Mouse (Mus musculus): ENCODE results near the gene Olfm2. TPM values are rescaled to one million over a fixed set of nuclear protein-coding genes. Genes with fewer than 3 reads are reported as not detected.

Gene Olfm2
- polyA plus RNA-seq, 1 experiment from 2014 or later: 0.30 TPM

- no peak overlapping the region for H3K4me3 ChIP-seq (replicated peaks)
- H3K9ac ChIP-seq: no peak overlapping the region
- H3K27me3 ChIP-seq: peaks cover 43% of the 10 kb centered on the region
- H3K4me2 ChIP-seq: no peak overlapping the region
- no peak overlapping the region for H3K27ac ChIP-seq (replicated peaks)
- no peaks in the 10 kb centered on the region for H3K9me3 ChIP-seq (replicated peaks)
- no peak for ATAC-seq (ENCODE audit: insufficient read depth)
- WGBS (ENCODE audit: insufficient replicate concordance): 18% methylated on average over 12 of the region's 12 CpGs
- no peaks in the 10 kb centered on the region for H3K36me3 ChIP-seq (replicated peaks)
- H3K4me1 ChIP-seq (replicated peaks): peaks cover 35% of the 10 kb centered on the region
Observed at GRCm38 (mm10) chr9:20760813-20761212, 14.7 kb upstream of the Olfm2 start.

GRCm38 (mm10) chr9:20758896-20759295, 12.7 kb upstream of the Olfm2 start:
- WGBS (ENCODE audit: insufficient replicate concordance): 73% methylated on average over 6 of the region's 6 CpGs
- Histone ChIP-seq H3K4me1 (replicated peaks) (peaks cover 43% of the 10 kb centered on the region), H3K9me3 (replicated peaks) (no peaks in the 10 kb centered on the region), H3K9ac (no peak overlapping the region), H3K27me3 (peaks cover 42% of the 10 kb centered on the region), H3K4me2 (no peak overlapping the region), H3K27ac (replicated peaks) (no peak overlapping the region), H3K4me3 (replicated peaks) (no peak overlapping the region), H3K36me3 (replicated peaks) (no peaks in the 10 kb centered on the region)
- no peak for ATAC-seq (ENCODE audit: insufficient read depth)

GRCm38 (mm10) chr9:20758243-20758642, 12.1 kb upstream of the Olfm2 start:
- no peak overlapping the region for H3K27ac ChIP-seq (replicated peaks)
- no peak for ATAC-seq (ENCODE audit: insufficient read depth)
- 53% methylated on average over 2 of the region's 2 CpGs for WGBS (ENCODE audit: insufficient replicate concordance)

GRCm38 (mm10) chr9:20757087-20757955, 11.2 kb upstream of the Olfm2 start:
- Histone ChIP-seq H3K9me3 (replicated peaks) (no peaks in the 10 kb centered on the region), H3K27me3 (peaks cover 30% of the 10 kb centered on the region), H3K27ac (replicated peaks) (peak overlapping the region; percentile 59; the same call in 1 of the 2 replicates), H3K4me1 (replicated peaks) (peaks cover 43% of the 10 kb centered on the region), H3K36me3 (replicated peaks) (no peaks in the 10 kb centered on the region), H3K9ac (no peak overlapping the region), H3K4me3 (replicated peaks) (no peak overlapping the region), H3K4me2 (peak overlapping the region; percentile 27; the same call in 1 of the 2 replicates)
- ATAC-seq (ENCODE audit: insufficient read depth): peak; percentile 95
- WGBS (ENCODE audit: insufficient replicate concordance): 50% methylated on average over 6 of the region's 6 CpGs

More at GRCm38 (mm10) chr9:20758243-20758642, 12.1 kb upstream of the Olfm2 start:
- Histone ChIP-seq H3K36me3 (replicated peaks) (no peaks in the 10 kb centered on the region), H3K9ac (no peak overlapping the region), H3K4me3 (replicated peaks) (no peak overlapping the region), H3K4me2 (no peak overlapping the region), H3K27me3 (peaks cover 37% of the 10 kb centered on the region), H3K4me1 (replicated peaks) (peaks cover 43% of the 10 kb centered on the region), H3K9me3 (replicated peaks) (no peaks in the 10 kb centered on the region)

GRCm38 (mm10) chr9:20756081-20756700, 10.0 kb upstream of the Olfm2 start:
- Histone ChIP-seq H3K4me2 (no peak overlapping the region), H3K36me3 (replicated peaks) (no peaks in the 10 kb centered on the region), H3K27ac (replicated peaks) (no peak overlapping the region), H3K4me3 (replicated peaks) (no peak overlapping the region), H3K9me3 (replicated peaks) (no peaks in the 10 kb centered on the region), H3K4me1 (replicated peaks) (peaks cover 42% of the 10 kb centered on the region), H3K9ac (no peak overlapping the region), H3K27me3 (peaks cover 20% of the 10 kb centered on the region)
- no peak for ATAC-seq (ENCODE audit: insufficient read depth)
- 77% methylated on average over 4 of the region's 4 CpGs for WGBS (ENCODE audit: insufficient replicate concordance)

GRCm38 (mm10) chr9:20754335-20754734, 8.2 kb upstream of the Olfm2 start:
- H3K4me1 ChIP-seq (replicated peaks): peaks cover 44% of the 10 kb centered on the region
- H3K27ac ChIP-seq (replicated peaks): no peak overlapping the region
- H3K9ac ChIP-seq: no peak overlapping the region
- no peak overlapping the region for H3K4me3 ChIP-seq (replicated peaks)
- ATAC-seq (ENCODE audit: insufficient read depth): no peak
- WGBS (ENCODE audit: insufficient replicate concordance): 70% methylated on average over 2 of the region's 2 CpGs
- H3K9me3 ChIP-seq (replicated peaks): no peaks in the 10 kb centered on the region
- peaks cover 12% of the 10 kb centered on the region; the same call in 1 of the 2 replicates for H3K27me3 ChIP-seq
- H3K36me3 ChIP-seq (replicated peaks): no peaks in the 10 kb centered on the region
- no peak overlapping the region for H3K4me2 ChIP-seq

GRCm38 (mm10) chr9:20751477-20752029, 5.4 kb upstream of the Olfm2 start:
- Histone ChIP-seq H3K9me3 (replicated peaks) (no peaks in the 10 kb centered on the region), H3K4me2 (no peak overlapping the region), H3K27me3 (peaks cover 30% of the 10 kb centered on the region), H3K4me1 (replicated peaks) (peaks cover 37% of the 10 kb centered on the region), H3K27ac (replicated peaks) (no peak overlapping the region), H3K4me3 (replicated peaks) (no peak overlapping the region), H3K9ac (no peak overlapping the region), H3K36me3 (replicated peaks) (no peaks in the 10 kb centered on the region)
- WGBS (ENCODE audit: insufficient replicate concordance): 36% methylated on average over 6 of the region's 6 CpGs
- ATAC-seq (ENCODE audit: insufficient read depth): peak; percentile 38; the same call in 1 of the 2 replicates

GRCm38 (mm10) chr9:20749213-20749612, 3.1 kb upstream of the Olfm2 start:
- Histone ChIP-seq H3K4me2 (no peak overlapping the region), H3K9me3 (replicated peaks) (no peaks in the 10 kb centered on the region), H3K9ac (no peak overlapping the region), H3K4me3 (replicated peaks) (no peak overlapping the region), H3K27ac (replicated peaks) (no peak overlapping the region), H3K27me3 (peaks cover 54% of the 10 kb centered on the region), H3K36me3 (replicated peaks) (no peaks in the 10 kb centered on the region), H3K4me1 (replicated peaks) (peaks cover 30% of the 10 kb centered on the region)
- 27% methylated on average over 5 of the region's 5 CpGs for WGBS (ENCODE audit: insufficient replicate concordance)
- no peak for ATAC-seq (ENCODE audit: insufficient read depth)

GRCm38 (mm10) chr9:20748540-20748939, 2.4 kb upstream of the Olfm2 start:
- no peak overlapping the region for H3K4me3 ChIP-seq (replicated peaks)
- H3K27me3 ChIP-seq: peaks cover 61% of the 10 kb centered on the region
- no peak for ATAC-seq (ENCODE audit: insufficient read depth)

GRCm38 (mm10) chr9:20747682-20748081, 1.5 kb upstream of the Olfm2 start:
- H3K4me2 ChIP-seq: no peak overlapping the region
- peaks cover 30% of the 10 kb centered on the region for H3K4me1 ChIP-seq (replicated peaks)
- no peak for ATAC-seq (ENCODE audit: insufficient read depth)
- H3K27ac ChIP-seq (replicated peaks): no peak overlapping the region
- WGBS (ENCODE audit: insufficient replicate concordance): 1% methylated on average over 3 of the region's 3 CpGs
- no peaks in the 10 kb centered on the region for H3K36me3 ChIP-seq (replicated peaks)
- peaks cover 69% of the 10 kb centered on the region for H3K27me3 ChIP-seq
- no peak overlapping the region for H3K4me3 ChIP-seq (replicated peaks)
- H3K9ac ChIP-seq: no peak overlapping the region
- no peaks in the 10 kb centered on the region for H3K9me3 ChIP-seq (replicated peaks)

More at GRCm38 (mm10) chr9:20748540-20748939, 2.4 kb upstream of the Olfm2 start:
- Histone ChIP-seq H3K27ac (replicated peaks) (no peak overlapping the region), H3K9me3 (replicated peaks) (no peaks in the 10 kb centered on the region), H3K9ac (no peak overlapping the region), H3K36me3 (replicated peaks) (no peaks in the 10 kb centered on the region), H3K4me1 (replicated peaks) (peaks cover 30% of the 10 kb centered on the region), H3K4me2 (no peak overlapping the region)
- WGBS (ENCODE audit: insufficient replicate concordance): 36% methylated on average over 3 of the region's 3 CpGs

Data from liver, embryonic 15.5 days (tissue).